Mouse (Mus musculus) forebrain, postnatal 0 days (tissue): ENCODE results near the gene Tprg. TPM values are rescaled to one million over a fixed set of nuclear protein-coding genes. Genes with fewer than 3 reads are reported as not detected.

Experiments used
- ATAC-seq: fragments of 200-750 bp; cut with Nextera tagmentation; 2 replicates; pipeline ENCODE4 v1.8.0; 2017; ENCODE audit warnings: mild to moderate bottlenecking, moderate library complexity
- DNase-seq: peaks from one replicate; pipeline ENCODE4 v3.0.0-alpha.2; 2015
- H3K27ac ChIP-seq: fragments of 300-500 bp; sonication (generic); 2 replicates; pipeline ENCODE4 v1.5.1; 2014; ENCODE audit warnings: low read depth, mild to moderate bottlenecking, antibody characterized with exemption, low read length, moderate library complexity, mixed read lengths
- H3K27me3 ChIP-seq: fragments of 300-500 bp; sonication (generic); 2 replicates; pipeline ENCODE4 v1.6.1; 2014; ENCODE audit warnings: mild to moderate bottlenecking, low read length, mixed read lengths; ENCODE audit not compliant: insufficient read depth
- H3K36me3 ChIP-seq: fragments of 300-500 bp; sonication (generic); 2 replicates; pipeline ENCODE4 v1.6.1; 2014; ENCODE audit warnings: mild to moderate bottlenecking, moderate library complexity; ENCODE audit not compliant: insufficient read depth
- H3K4me1 ChIP-seq: fragments of 300-500 bp; sonication (generic); 2 replicates; pipeline ENCODE4 v1.6.1; 2014; ENCODE audit warnings: antibody characterized with exemption; ENCODE audit not compliant: insufficient read depth
- H3K4me2 ChIP-seq: fragments of 300-500 bp; sonication (generic); 2 replicates; pipeline ENCODE4 v1.6.1; 2014; ENCODE audit warnings: low read depth, mild to moderate bottlenecking, moderate library complexity
- H3K4me3 ChIP-seq: fragments of 300-500 bp; sonication (generic); 2 replicates; pipeline ENCODE4 v1.5.1; 2014; ENCODE audit warnings: low read depth, low read length, mixed read lengths
- H3K9ac ChIP-seq: fragments of 300-500 bp; sonication (generic); 2 replicates; pipeline ENCODE4 v1.6.1; 2014; ENCODE audit warnings: mild to moderate bottlenecking
- H3K9me3 ChIP-seq: fragments of 300-500 bp; sonication (generic); 2 replicates; pipeline ENCODE4 v1.6.1; 2016; ENCODE audit warnings: low read length
- CTCF ChIP-seq: sonication (generic); IDR thresholded peaks from 2 replicates; pipeline ENCODE4 v1.5.1; 2016; ENCODE audit warnings: antibody characterized with exemption, control low read depth, low read depth
- WGBS: fragments of 180-500 bp; shearing (Covaris S2); extraction: QIAGEN DNeasy Blood & Tissue Kit; methylation state at CpG from one replicate; pipeline ENCODE4 v1.1.7; 2014; 5-methylcytosine and 5-hydroxymethylcytosine counted together
- polyA plus RNA-seq: library from polyadenylated mRNA; unstranded; fragments of >200 nt; fragmentation: Nextera tagmentation; extraction: Ambion mirVana; gene quantifications from 2 replicates; pipeline ENCODE4 v1.2.1, GENCODE M21; 2015
- total RNA-seq: library from RNA; depleted of rRNA; stranded (reverse); fragments of >200 nt; gene quantifications from 2 replicates; pipeline ENCODE4 v1.2.3, GENCODE M21; 2014

The Tprg gene
- total and polyA plus RNA-seq, 2 experiments from 2014 or later, result not detected

DNA sequence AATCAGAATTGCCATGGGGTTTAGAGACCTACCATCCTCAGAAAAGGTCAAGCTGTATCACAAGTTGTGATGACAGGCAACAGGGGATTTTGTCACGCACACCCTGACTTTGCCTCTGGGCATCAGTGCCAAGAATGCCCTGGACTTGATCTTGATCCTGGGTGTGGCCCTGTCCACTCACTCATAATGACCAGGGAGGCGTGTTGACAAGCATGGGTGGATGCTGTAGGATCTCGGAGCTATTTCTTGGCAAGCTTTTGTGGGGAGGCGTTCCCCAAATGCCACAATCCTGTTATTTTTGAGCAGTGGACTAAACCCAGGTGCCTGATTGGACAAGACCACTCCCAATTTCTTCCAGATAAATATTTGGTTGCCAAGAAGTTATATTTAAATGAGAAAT, 87.5 kb downstream of the Tprg start:
- no peak for DNase-seq
- no peaks in the 10 kb centered on the region for H3K4me1 ChIP-seq
- ATAC-seq, result no peak
- WGBS, result 92% methylated on average over 4 of the region's 4 CpGs
- no peak overlapping the region for H3K4me3 ChIP-seq
- no peak overlapping the region for H3K9ac ChIP-seq
- no peaks in the 10 kb centered on the region for H3K36me3 ChIP-seq
- no peaks in the 10 kb centered on the region for H3K27me3 ChIP-seq
- TF ChIP-seq CTCF, result no peak
- H3K27ac ChIP-seq, result no peak overlapping the region
- H3K4me2 ChIP-seq, result no peak overlapping the region
- no peaks in the 10 kb centered on the region for H3K9me3 ChIP-seq

DNA sequence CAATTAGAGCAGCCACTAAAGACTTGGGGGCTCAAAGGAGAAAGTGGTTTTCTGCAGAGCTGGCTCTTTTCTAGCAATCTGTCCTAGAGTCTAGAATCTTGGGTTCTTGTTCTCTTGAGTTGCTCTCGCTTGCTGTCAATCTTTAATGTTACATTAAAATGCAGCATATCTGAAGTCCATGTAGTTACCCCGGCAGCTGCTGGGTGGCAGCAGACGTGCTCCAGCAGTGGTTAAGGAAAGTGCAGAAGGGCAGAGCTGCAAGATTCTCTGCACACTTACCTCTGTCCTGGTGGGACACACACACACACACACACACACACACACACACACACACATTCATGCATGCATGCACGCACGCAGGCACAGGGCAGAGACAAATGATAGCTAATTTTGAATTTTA, 88.2 kb downstream of the Tprg start:
- Histone ChIP-seq H3K36me3 (no peaks in the 10 kb centered on the region), H3K4me1 (no peaks in the 10 kb centered on the region), H3K4me2 (no peak overlapping the region), H3K9me3 (no peaks in the 10 kb centered on the region), H3K4me3 (no peak overlapping the region), H3K9ac (no peak overlapping the region), H3K27me3 (no peaks in the 10 kb centered on the region), H3K27ac (no peak overlapping the region)
- TF ChIP-seq CTCF, result peak; percentile 61
- DNase-seq (no peak), ATAC-seq (no peak)
- WGBS, result 59% methylated on average over 5 of the region's 5 CpGs

DNA sequence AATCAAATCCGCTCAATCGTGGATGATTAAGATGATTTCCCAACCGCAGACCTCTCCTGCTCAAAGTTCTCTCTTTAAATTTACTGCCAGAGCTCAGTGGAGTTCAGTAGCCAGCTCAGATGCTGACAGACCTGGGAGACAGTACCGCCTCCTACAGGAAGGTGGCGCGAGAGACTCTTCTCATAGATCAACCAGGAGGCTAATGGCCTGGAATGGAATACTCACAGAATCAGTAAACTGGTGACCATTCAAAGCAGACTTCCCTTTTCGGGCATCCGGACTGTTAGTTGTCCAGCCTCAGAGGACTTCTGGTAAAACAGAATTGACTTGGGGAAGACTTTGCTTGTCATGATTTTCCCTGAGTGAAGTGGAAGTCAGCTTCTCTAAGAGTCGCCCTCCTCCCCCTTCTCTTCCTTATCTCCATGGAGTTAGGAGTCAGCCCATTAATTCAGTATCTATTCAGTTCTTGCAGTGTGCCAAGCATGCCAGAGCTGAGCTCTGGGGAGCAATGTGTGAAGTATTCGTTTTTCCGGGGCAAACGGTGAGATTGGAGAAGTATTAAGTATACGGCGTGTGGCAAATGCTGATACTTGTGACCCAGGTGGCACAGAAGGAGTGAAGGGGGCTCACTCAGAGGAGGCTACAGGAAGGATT, 90.2 kb downstream of the Tprg start:
- WGBS, result 28% methylated on average over 14 of the region's 14 CpGs
- H3K9ac ChIP-seq, result no peak overlapping the region
- no peak overlapping the region for H3K4me3 ChIP-seq
- TF ChIP-seq CTCF, result peak; percentile 81
- peak; percentile 66 for ATAC-seq
- peak; percentile 80 for DNase-seq
- H3K27ac ChIP-seq, result no peak overlapping the region
- H3K36me3 ChIP-seq, result no peaks in the 10 kb centered on the region
- H3K9me3 ChIP-seq, result no peaks in the 10 kb centered on the region
- H3K4me2 ChIP-seq, result no peak overlapping the region
- no peaks in the 10 kb centered on the region for H3K4me1 ChIP-seq
- H3K27me3 ChIP-seq, result no peaks in the 10 kb centered on the region

DNA sequence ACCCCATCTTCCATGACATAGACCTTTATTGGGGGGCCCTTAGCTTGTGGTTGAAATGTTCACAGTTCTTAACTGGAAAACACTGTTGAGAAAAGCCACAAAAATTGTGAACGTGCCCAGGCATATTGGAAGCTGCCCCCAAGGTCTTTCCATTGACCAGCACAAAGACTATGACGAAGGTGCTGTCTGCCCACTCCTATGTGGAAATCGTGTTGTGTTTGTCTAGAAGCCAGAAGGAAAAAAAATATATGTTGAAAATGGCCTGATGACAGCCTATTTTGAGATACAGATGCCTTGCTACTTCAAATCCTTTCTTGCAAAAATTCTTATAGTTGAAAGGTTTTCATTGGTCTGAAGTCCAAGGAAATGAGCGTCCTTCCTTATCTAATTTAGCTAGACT, 91.1 kb downstream of the Tprg start:
- 84% methylated on average over 4 of the region's 4 CpGs for WGBS
- ATAC-seq, result no peak

DNA sequence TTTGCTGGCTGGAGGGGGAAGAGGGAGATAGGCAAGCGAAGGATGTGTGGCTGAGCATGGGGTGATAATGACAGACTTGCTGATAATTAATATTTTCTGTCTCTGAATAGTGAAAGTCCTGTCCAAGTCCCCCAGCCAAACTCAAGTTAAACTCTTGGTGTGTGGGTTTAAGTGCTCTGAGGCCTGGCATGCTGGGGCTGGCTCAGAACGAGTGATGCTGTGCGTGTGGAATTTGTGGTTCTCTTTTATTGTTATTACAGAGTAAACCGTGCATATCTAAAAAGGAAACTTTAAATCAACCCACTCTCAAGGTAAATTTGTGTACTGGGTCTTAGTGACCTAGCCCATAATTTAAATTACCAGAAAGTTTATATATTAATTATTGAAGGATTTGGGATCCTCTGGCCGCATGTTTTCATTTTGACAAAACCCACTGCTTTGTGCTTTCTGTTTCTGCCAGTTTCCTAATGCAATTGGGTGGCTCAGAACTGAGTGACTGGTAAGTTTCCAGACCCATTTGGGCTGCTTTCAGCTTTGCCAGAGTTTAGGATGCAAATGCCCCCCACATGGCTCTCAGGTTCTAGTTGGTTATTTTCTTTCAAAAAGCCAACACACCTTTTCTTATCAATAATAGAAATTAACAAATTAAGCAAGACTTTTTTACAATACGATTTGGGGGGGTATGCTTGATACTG, 99.0 kb downstream of the Tprg start:
- Histone ChIP-seq H3K27ac (no peak overlapping the region), H3K9me3 (no peaks in the 10 kb centered on the region), H3K9ac (no peak overlapping the region), H3K4me2 (no peak overlapping the region), H3K27me3 (no peaks in the 10 kb centered on the region), H3K36me3 (no peaks in the 10 kb centered on the region), H3K4me3 (no peak overlapping the region), H3K4me1 (no peaks in the 10 kb centered on the region)
- ATAC-seq, result no peak
- no peak for DNase-seq
- 66% methylated on average over 6 of the region's 6 CpGs for WGBS
- TF ChIP-seq CTCF, result no peak

More for the DNA sequence above, 91.1 kb downstream of the Tprg start:
- Histone ChIP-seq H3K27ac (no peak overlapping the region), H3K27me3 (no peaks in the 10 kb centered on the region), H3K4me3 (no peak overlapping the region), H3K9me3 (no peaks in the 10 kb centered on the region), H3K4me1 (no peaks in the 10 kb centered on the region), H3K9ac (no peak overlapping the region), H3K4me2 (no peak overlapping the region), H3K36me3 (no peaks in the 10 kb centered on the region)
- no peak for TF ChIP-seq CTCF
- DNase-seq, result no peak

DNA sequence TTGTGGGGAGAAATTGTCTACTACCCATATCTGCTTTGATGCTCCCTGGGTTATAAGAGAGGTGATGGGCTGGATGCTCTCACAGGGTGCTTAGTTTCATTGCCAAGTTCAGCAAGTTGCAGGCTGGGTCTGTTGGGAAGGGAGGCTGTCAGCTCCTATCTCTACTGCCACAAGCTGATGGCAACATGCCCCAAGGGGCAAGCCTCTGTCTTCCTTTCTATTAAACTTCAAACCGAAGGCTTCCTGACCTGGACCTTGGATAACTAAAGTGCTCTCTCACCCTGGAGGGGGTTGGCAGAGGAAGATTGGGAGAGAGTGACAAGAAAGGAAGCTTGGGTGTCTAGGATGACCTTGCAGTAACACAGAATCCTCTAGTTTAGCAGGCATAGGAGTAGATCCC, 108.1 kb downstream of the Tprg start:
- ATAC-seq (no peak), DNase-seq (no peak)
- Histone ChIP-seq H3K27me3 (no peaks in the 10 kb centered on the region), H3K27ac (no peak overlapping the region), H3K4me2 (no peak overlapping the region), H3K36me3 (no peaks in the 10 kb centered on the region), H3K9ac (no peak overlapping the region), H3K4me1 (no peaks in the 10 kb centered on the region), H3K9me3 (no peaks in the 10 kb centered on the region), H3K4me3 (no peak overlapping the region)
- TF ChIP-seq CTCF, result no peak
- 94% methylated on average over 1 of the region's 1 CpGs for WGBS

DNA sequence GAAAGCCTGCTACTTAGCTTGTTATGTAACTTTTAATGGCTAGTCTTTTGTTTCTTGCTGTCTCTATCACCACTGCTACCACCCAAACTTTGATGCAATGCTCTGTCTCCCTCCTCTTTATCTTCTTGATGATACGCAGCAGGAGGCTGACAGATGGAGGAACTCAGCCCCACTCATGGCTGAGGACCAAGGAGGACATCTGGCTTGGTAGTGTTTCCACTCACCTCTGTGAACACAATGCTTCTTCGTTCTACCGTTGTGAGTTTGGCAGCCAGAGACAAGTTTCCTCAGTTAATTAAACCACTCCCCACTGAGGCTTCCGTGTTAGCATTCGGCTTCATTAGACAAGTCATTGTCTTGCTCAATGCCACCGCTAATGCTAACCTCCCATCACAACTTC, 117.5 kb downstream of the Tprg start:
- Histone ChIP-seq H3K4me1 (no peaks in the 10 kb centered on the region), H3K9ac (no peak overlapping the region), H3K27ac (no peak overlapping the region), H3K27me3 (no peaks in the 10 kb centered on the region), H3K4me3 (no peak overlapping the region), H3K36me3 (no peaks in the 10 kb centered on the region), H3K9me3 (no peaks in the 10 kb centered on the region), H3K4me2 (no peak overlapping the region)
- DNase-seq, result no peak
- no peak for ATAC-seq
- WGBS, result 29% methylated on average over 6 of the region's 6 CpGs
- no peak for TF ChIP-seq CTCF
